Mouse (Mus musculus): ENCODE data around the gene Wars. TPM values are rescaled to one million over a fixed set of nuclear protein-coding genes. Genes with fewer than 3 reads are reported as not detected.

Wars gene
- polyA plus RNA-seq, 1 experiment: 127 TPM

- TF ChIP-seq POLR2A (IDR thresholded peaks at IDR 0.05; ENCODE audit: borderline replicate concordance, extremely low read depth, low read depth, low read length) (no peak), CTCF (IDR thresholded peaks at IDR 0.05; ENCODE audit: insufficient read depth, low read length) (no peak)
- no peak for DNase-seq
- WGBS: 67% methylated on average over 5 of the region's 5 CpGs
- Histone ChIP-seq H3K4me1 (ENCODE audit: control insufficient read depth, insufficient read depth, low read length) (no peaks in the 10 kb centered on the region), H3K4me3 (replicated peaks; ENCODE audit: extremely low read depth, low read depth, low read length) (no peak overlapping the region)
Observed at GRCm38 (mm10) chr12:108873122-108873521, 20.9 kb downstream of the Wars start.

- DNase-seq: no peak
- Histone ChIP-seq H3K4me1 (ENCODE audit: control insufficient read depth, insufficient read depth, low read length) (peaks cover 14% of the 10 kb centered on the region), H3K4me3 (replicated peaks; ENCODE audit: extremely low read depth, low read depth, low read length) (no peak overlapping the region)
- TF ChIP-seq CTCF (IDR thresholded peaks at IDR 0.05; ENCODE audit: insufficient read depth, low read length) (0 out of 2 replicates have a peak, but pooled peaks have one; percentile 25), POLR2A (IDR thresholded peaks at IDR 0.05; ENCODE audit: borderline replicate concordance, extremely low read depth, low read depth, low read length) (no peak)
- WGBS: 80% methylated on average over 2 of the region's 2 CpGs
Observed at GRCm38 (mm10) chr12:108869575-108869974, 24.4 kb downstream of the Wars start.

GRCm38 (mm10) chr12:108865007-108865494 lies 28.9 kb downstream of the Wars start:
- no peak overlapping the region for H3K4me3 ChIP-seq (replicated peaks; ENCODE audit: extremely low read depth, low read depth, low read length)
- no peak for TF ChIP-seq CTCF (IDR thresholded peaks at IDR 0.05; ENCODE audit: insufficient read depth, low read length)
- no peak; the same call in 1 of the 2 replicates for TF ChIP-seq POLR2A (IDR thresholded peaks at IDR 0.05; ENCODE audit: borderline replicate concordance, extremely low read depth, low read depth, low read length)
- DNase-seq: peak; percentile 74
- WGBS: 28% methylated on average over 6 of the region's 6 CpGs
- H3K4me1 ChIP-seq (ENCODE audit: control insufficient read depth, insufficient read depth, low read length): peaks cover 19% of the 10 kb centered on the region

- no peak overlapping the region for H3K4me3 ChIP-seq (replicated peaks; ENCODE audit: extremely low read depth, low read depth, low read length)
- 80% methylated on average over 5 of the region's 5 CpGs for WGBS
- no peaks in the 10 kb centered on the region for H3K4me1 ChIP-seq (ENCODE audit: control insufficient read depth, insufficient read depth, low read length)
- no peak for DNase-seq
- TF ChIP-seq CTCF (IDR thresholded peaks at IDR 0.05; ENCODE audit: insufficient read depth, low read length): no peak
- no peak for TF ChIP-seq POLR2A (IDR thresholded peaks at IDR 0.05; ENCODE audit: borderline replicate concordance, extremely low read depth, low read depth, low read length)
Observed at GRCm38 (mm10) chr12:108858486-108858885, 35.5 kb downstream of the Wars start.

GRCm38 (mm10) chr12:108857589-108858184 lies 36.3 kb downstream of the Wars start:
- 61% methylated on average over 7 of the region's 7 CpGs for WGBS
- no peak for DNase-seq
- TF ChIP-seq POLR2A (IDR thresholded peaks at IDR 0.05; ENCODE audit: borderline replicate concordance, extremely low read depth, low read depth, low read length): no peak
- no peak for TF ChIP-seq CTCF (IDR thresholded peaks at IDR 0.05; ENCODE audit: insufficient read depth, low read length)

GRCm38 (mm10) chr12:108857109-108857508 lies 36.9 kb downstream of the Wars start:
- Histone ChIP-seq H3K4me3 (replicated peaks; ENCODE audit: extremely low read depth, low read depth, low read length) (no peak overlapping the region), H3K4me1 (ENCODE audit: control insufficient read depth, insufficient read depth, low read length) (no peaks in the 10 kb centered on the region)
- DNase-seq: no peak
- 76% methylated on average over 7 of the region's 7 CpGs for WGBS
- no peak for TF ChIP-seq CTCF (IDR thresholded peaks at IDR 0.05; ENCODE audit: insufficient read depth, low read length)
- no peak for TF ChIP-seq POLR2A (IDR thresholded peaks at IDR 0.05; ENCODE audit: borderline replicate concordance, extremely low read depth, low read depth, low read length)

More at GRCm38 (mm10) chr12:108857589-108858184, 36.3 kb downstream of the Wars start:
- Histone ChIP-seq H3K4me1 (ENCODE audit: control insufficient read depth, insufficient read depth, low read length) (no peaks in the 10 kb centered on the region), H3K4me3 (replicated peaks; ENCODE audit: extremely low read depth, low read depth, low read length) (no peak overlapping the region)

- Histone ChIP-seq H3K4me1 (ENCODE audit: control insufficient read depth, insufficient read depth, low read length) (no peaks in the 10 kb centered on the region; the same call in 1 of the 2 replicates), H3K4me3 (replicated peaks; ENCODE audit: extremely low read depth, low read depth, low read length) (no peak overlapping the region)
- 86% methylated on average over 8 of the region's 8 CpGs for WGBS
- TF ChIP-seq POLR2A (IDR thresholded peaks at IDR 0.05; ENCODE audit: borderline replicate concordance, extremely low read depth, low read depth, low read length): no peak
- TF ChIP-seq CTCF (IDR thresholded peaks at IDR 0.05; ENCODE audit: insufficient read depth, low read length): no peak
- no peak for DNase-seq
Observed at GRCm38 (mm10) chr12:108856186-108856585, 37.8 kb downstream of the Wars start.

GRCm38 (mm10) chr12:108855081-108855480 lies 38.9 kb downstream of the Wars start:
- no peak for DNase-seq
- Histone ChIP-seq H3K4me1 (ENCODE audit: control insufficient read depth, insufficient read depth, low read length) (no peaks in the 10 kb centered on the region; the same call in 1 of the 2 replicates), H3K4me3 (replicated peaks; ENCODE audit: extremely low read depth, low read depth, low read length) (no peak overlapping the region)
- no peak for TF ChIP-seq POLR2A (IDR thresholded peaks at IDR 0.05; ENCODE audit: borderline replicate concordance, extremely low read depth, low read depth, low read length)
- 88% methylated on average over 10 of the region's 10 CpGs for WGBS

- Histone ChIP-seq H3K4me3 (replicated peaks; ENCODE audit: extremely low read depth, low read depth, low read length) (no peak overlapping the region), H3K4me1 (ENCODE audit: control insufficient read depth, insufficient read depth, low read length) (no peaks in the 10 kb centered on the region; the same call in 1 of the 2 replicates)
- WGBS: 90% methylated on average over 8 of the region's 8 CpGs
- no peak for DNase-seq
- TF ChIP-seq CTCF (IDR thresholded peaks at IDR 0.05; ENCODE audit: insufficient read depth, low read length): no peak
- no peak for TF ChIP-seq POLR2A (IDR thresholded peaks at IDR 0.05; ENCODE audit: borderline replicate concordance, extremely low read depth, low read depth, low read length)
Observed at GRCm38 (mm10) chr12:108852822-108853221, 41.2 kb downstream of the Wars start.

- no peak for DNase-seq
- WGBS: 76% methylated on average over 8 of the region's 8 CpGs
- no peak for TF ChIP-seq POLR2A (IDR thresholded peaks at IDR 0.05; ENCODE audit: borderline replicate concordance, extremely low read depth, low read depth, low read length)
- TF ChIP-seq CTCF (IDR thresholded peaks at IDR 0.05; ENCODE audit: insufficient read depth, low read length): no peak
- H3K4me3 ChIP-seq (replicated peaks; ENCODE audit: extremely low read depth, low read depth, low read length): no peak overlapping the region
- no peaks in the 10 kb centered on the region; the same call in 1 of the 2 replicates for H3K4me1 ChIP-seq (ENCODE audit: control insufficient read depth, insufficient read depth, low read length)
Observed at GRCm38 (mm10) chr12:108850886-108851285, 43.1 kb downstream of the Wars start.

All from lung, adult 2 months (tissue).